ENCODE assay signal across 8 mouse cellular contexts in genomic region chr8:105290554-105291314, GRCm38 (mm10). TPM values are rescaled to one million over a fixed set of nuclear protein-coding genes. Genes with fewer than 3 reads are reported as not detected.
DNase-seq lines count a peak whose midpoint lies in the region; ATAC-seq and TF ChIP-seq lines count a peak whose summit lies in the region.

No protein-coding gene starts in this region.

- no peaks in the 10 kb centered on the region for H3K9me3 ChIP-seq in MEL (replicated peaks; ENCODE audit: insufficient read depth, low read length)
- H3K9me3 ChIP-seq in forebrain, embryonic 16.5 days (ENCODE audit: control insufficient read depth, low read length) = no peaks in the 10 kb centered on the region
- no peaks in the 10 kb centered on the region for H3K9me3 ChIP-seq in hindbrain, embryonic 11.5 days (ENCODE audit: control insufficient read depth, low read length)

- no peak for TF ChIP-seq POLR2A in MEL (IDR thresholded peaks at IDR 0.05; ENCODE audit: control insufficient read depth in 1 of 2, insufficient read depth in 1 of 2, low read depth in 1 of 2, low read length in 2 of 2, poor library complexity in 1 of 2)

- WGBS in forebrain, embryonic 16.5 days = 4% methylated on average over 31 of the region's 31 CpGs
- 4% methylated on average over 31 of the region's 31 CpGs for WGBS in hindbrain, embryonic 11.5 days

- TF ChIP-seq EP300 in MEL (IDR thresholded peaks at IDR 0.05; ENCODE audit: low read depth in 1 of 2, low read length in 2 of 2) = 0 out of 4 replicates have a peak, but pooled peaks of 1 of the 2 experiments have one; percentile 25

- no peak overlapping the region for H3K4me3 ChIP-seq in MEL (ENCODE audit: control insufficient read depth in 1 of 2, insufficient read depth in 1 of 2, low read depth in 2 of 2, low read length in 2 of 2)
- peak overlapping the region; percentile 61 for H3K4me3 ChIP-seq in forebrain, embryonic 16.5 days (replicated peaks; ENCODE audit: low read length)
- peak overlapping the region; percentile 51 for H3K4me3 ChIP-seq in hindbrain, embryonic 11.5 days (ENCODE audit: low read depth, low read length)

- H3K4me2 ChIP-seq in forebrain, embryonic 16.5 days (ENCODE audit: low read length) = peak overlapping the region; percentile 84
- peak overlapping the region; percentile 72 for H3K4me2 ChIP-seq in hindbrain, embryonic 11.5 days (replicated peaks; ENCODE audit: low read depth, low read length)

- DNase-seq in MEL (ENCODE audit: low read depth, low spot score) = peak; percentile 92
- DNase-seq in cerebellum, adult 11-12 months = peak; percentile 86
- DNase-seq in hindbrain, embryonic 11.5 days (ENCODE audit: low spot score) = peak; percentile 95
- peak; percentile 74 for DNase-seq in layer of hippocampus, adult 9-11 months
- peak; percentile 96 for DNase-seq in lung, postnatal 36 days
- peak; percentile 95 for DNase-seq in retina, embryonic 14.5 days (ENCODE audit: low spot score)
- DNase-seq in urinary bladder, adult 18-20 months (ENCODE audit: low spot score in 2 of 2) = peak; percentile 79 to 89

- H3K9ac ChIP-seq in MEL (ENCODE audit: control insufficient read depth, low read depth, low read length, poor library complexity, severe bottlenecking) = no peak overlapping the region
- peak overlapping the region; percentile 59 for H3K9ac ChIP-seq in forebrain, embryonic 16.5 days (replicated peaks; ENCODE audit: low read depth, low read length)
- H3K9ac ChIP-seq in hindbrain, embryonic 11.5 days (ENCODE audit: low read depth, low read length) = peak overlapping the region; percentile 23; the same call in 1 of the 2 replicates

- peak; percentile 73 for TF ChIP-seq RAD21 in MEL (IDR thresholded peaks at IDR 0.05; ENCODE audit: low read depth, low read length)

- H3K36me3 ChIP-seq in MEL (ENCODE audit: control insufficient read depth in 1 of 2, insufficient read depth in 2 of 2, low read length in 2 of 2) = no peaks in the 10 kb centered on the region; a peak in 1 of 4 replicates
- H3K36me3 ChIP-seq in forebrain, embryonic 16.5 days (ENCODE audit: control insufficient read depth, insufficient read depth) = no peaks in the 10 kb centered on the region
- no peaks in the 10 kb centered on the region for H3K36me3 ChIP-seq in hindbrain, embryonic 11.5 days (ENCODE audit: control insufficient read depth, insufficient read depth, low read length)

- H3K27ac ChIP-seq in MEL (ENCODE audit: control insufficient read depth, low read depth, low read length) = no peak overlapping the region
- no peak overlapping the region for H3K27ac ChIP-seq in forebrain, embryonic 16.5 days (ENCODE audit: low read length)
- no peak overlapping the region for H3K27ac ChIP-seq in hindbrain, embryonic 11.5 days (ENCODE audit: low read depth, low read length)

- no peak for ATAC-seq in forebrain, embryonic 16.5 days
- ATAC-seq in hindbrain, embryonic 11.5 days (ENCODE audit: low FRiP score) = no peak

- peaks cover 4 to 13% of the 10 kb centered on the region in 2 experiments; a peak in 3 of 4 replicates for H3K4me1 ChIP-seq in MEL (ENCODE audit: control insufficient read depth in 1 of 2, insufficient read depth in 2 of 2, low read length in 2 of 2)
- peaks cover 44% of the 10 kb centered on the region for H3K4me1 ChIP-seq in forebrain, embryonic 16.5 days (replicated peaks; ENCODE audit: control insufficient read depth, insufficient read depth, low read length)
- peaks cover 16% of the 10 kb centered on the region; the same call in 1 of the 2 replicates for H3K4me1 ChIP-seq in hindbrain, embryonic 11.5 days (replicated peaks; ENCODE audit: control insufficient read depth, insufficient read depth, low read length)

- TF ChIP-seq CTCF in MEL (IDR thresholded peaks at IDR 0.05 in 2 of 3, conservative IDR thresholded peaks at IDR 0.05 in 1 of 3; ENCODE audit: control insufficient read depth in 1 of 3, insufficient read depth in 1 of 3, low read depth in 2 of 3, low read length in 3 of 3, poor library complexity in 1 of 3, severe bottlenecking in 1 of 3) = peak; percentile 81 to 98 (median 95)

- peaks cover 3% of the 10 kb centered on the region for H3K79me2 ChIP-seq in MEL (ENCODE audit: control insufficient read depth, insufficient read depth, low read length, poor library complexity)

- no peaks in the 10 kb centered on the region for H3K27me3 ChIP-seq in MEL (ENCODE audit: control insufficient read depth in 1 of 2, insufficient read depth in 2 of 2, low read length in 2 of 2)
- no peaks in the 10 kb centered on the region for H3K27me3 ChIP-seq in forebrain, embryonic 16.5 days (replicated peaks; ENCODE audit: control insufficient read depth, insufficient read depth, low read length)
- peaks cover 11% of the 10 kb centered on the region for H3K27me3 ChIP-seq in hindbrain, embryonic 11.5 days (ENCODE audit: control insufficient read depth, insufficient read depth, low read length)

TF ChIP-seq in MEL, 35 proteins besides CTCF, POLR2A, EP300 and RAD21 (continues in another document):
- TF ChIP-seq CHD1 (IDR thresholded peaks at IDR 0.05; ENCODE audit: low read depth, low read length) (no peak), SIN3A (IDR thresholded peaks at IDR 0.05; ENCODE audit: low read length) (peak; percentile 99), MAFK (IDR thresholded peaks at IDR 0.05; ENCODE audit: borderline replicate concordance, low read depth, low read length) (no peak), KAT2A (conservative IDR thresholded peaks at IDR 0.05; ENCODE audit: low read depth, low read length) (no peak), MAX (IDR thresholded peaks at IDR 0.05; ENCODE audit: low read length) (peak; percentile 79), MYB (IDR thresholded peaks at IDR 0.05; ENCODE audit: low read depth, low read length) (no peak), E2F4 (IDR thresholded peaks at IDR 0.05; ENCODE audit: borderline replicate concordance, low read depth, low read length) (no peak), MEF2A (IDR thresholded peaks at IDR 0.05; ENCODE audit: extremely low read depth, insufficient replicate concordance, low read depth, low read length, poor library complexity, severe bottlenecking) (no peak), ETS1 (IDR thresholded peaks at IDR 0.05; ENCODE audit: low read depth, low read length) (no peak), MXI1 (IDR thresholded peaks at IDR 0.05; ENCODE audit: low read depth, low read length) (peak; percentile 98), NELFE (IDR thresholded peaks at IDR 0.05; ENCODE audit: low read depth, low read length) (no peak), USF1 (IDR thresholded peaks at IDR 0.05; ENCODE audit: low read depth, low read length) (no peak), TBP (IDR thresholded peaks at IDR 0.05; ENCODE audit: low read depth, low read length) (no peak), BHLHE40 (IDR thresholded peaks at IDR 0.05; ENCODE audit: borderline replicate concordance, low read depth, low read length) (peak; percentile 53; the same call in 1 of the 2 replicates), GABPA (IDR thresholded peaks at IDR 0.05; ENCODE audit: low read depth, low read length) (no peak), TAL1 (IDR thresholded peaks at IDR 0.05; ENCODE audit: low read length) (no peak), UBTF (IDR thresholded peaks at IDR 0.05; ENCODE audit: borderline replicate concordance, insufficient read depth, low read depth, low read length) (no peak), ZMIZ1 (IDR thresholded peaks at IDR 0.05; ENCODE audit: low read depth, low read length) (no peak), USF2 (IDR thresholded peaks at IDR 0.05; ENCODE audit: borderline replicate concordance in 1 of 2, insufficient read depth in 1 of 2, low read depth in 1 of 2, low read length in 2 of 2) (no peak), ELF1 (IDR thresholded peaks at IDR 0.05; ENCODE audit: low read depth, low read length) (peak; percentile 57; the same call in 1 of the 2 replicates), SMC3 (IDR thresholded peaks at IDR 0.05; ENCODE audit: low read depth, low read length) (peak; percentile 97), ZC3H11A (IDR thresholded peaks at IDR 0.05; ENCODE audit: low read depth, low read length) (peak; percentile 82)

RNA-seq across cellular contexts. Expression of gene 4931428F04Rik, which starts 1.1 kb away (rescaled TPM):
- total RNA-seq in MEL (2012; rRNA removed) = 5.6 and 8.2 TPM in 2 replicates
- 10 to 100 TPM in 1 of 2 experiments, not detected in 1; 13.0 TPM for polyA plus RNA-seq in MEL (2012; ENCODE audit: insufficient read depth in 1 of 2, insufficient read length in 2 of 2, low read depth in 1 of 2, low replicate concordance in 2 of 2, missing spikeins in 1 of 2)
- polyA plus RNA-seq in forebrain, embryonic 16.5 days (2015; fragmentation: Nextera tagmentation; extraction: Ambion mirVana) = 110 and 125 TPM in 2 replicates
- polyA plus RNA-seq in hindbrain, embryonic 11.5 days (2014; fragmentation: Nextera tagmentation; extraction: Ambion mirVana) = 31.7 and 40.2 TPM in 2 replicates

RNA-seq across cellular contexts. Expression of gene Exoc3l, which starts 5.2 kb away (rescaled TPM):
- total RNA-seq in MEL (2012; rRNA removed) = 0.56 and 0.69 TPM in 2 replicates
- 1 to 10 TPM in 1 of 2 experiments, not detected in 1; 2.0 TPM for polyA plus RNA-seq in MEL (2012; ENCODE audit: insufficient read depth in 1 of 2, insufficient read length in 2 of 2, low read depth in 1 of 2, low replicate concordance in 2 of 2, missing spikeins in 1 of 2)
- polyA plus RNA-seq in forebrain, embryonic 16.5 days (2015; fragmentation: Nextera tagmentation; extraction: Ambion mirVana) = 12.5 and 12.9 TPM in 2 replicates
- 6.0 and 10.0 TPM in 2 replicates for polyA plus RNA-seq in hindbrain, embryonic 11.5 days (2014; fragmentation: Nextera tagmentation; extraction: Ambion mirVana)

RNA-seq across cellular contexts. Expression of gene E2f4, which starts 6.7 kb away (rescaled TPM):
- 95.9 and 98.5 TPM in 2 replicates for total RNA-seq in MEL (2012; rRNA removed)
- 100 to 1,000 TPM in 1 of 2 experiments, 10 to 100 TPM in 1; 97.9 to 313 TPM for polyA plus RNA-seq in MEL (2012; ENCODE audit: insufficient read depth in 1 of 2, insufficient read length in 2 of 2, low read depth in 1 of 2, low replicate concordance in 2 of 2, missing spikeins in 1 of 2)
- 44.9 and 46.8 TPM in 2 replicates for polyA plus RNA-seq in forebrain, embryonic 16.5 days (2015; fragmentation: Nextera tagmentation; extraction: Ambion mirVana)
- polyA plus RNA-seq in hindbrain, embryonic 11.5 days (2014; fragmentation: Nextera tagmentation; extraction: Ambion mirVana) = 96.7 and 97.1 TPM in 2 replicates

RNA-seq across cellular contexts. Expression of gene Elmo3, which starts 14.7 kb away (rescaled TPM):
- total RNA-seq in MEL (2012; rRNA removed) = 1.0 and 1.3 TPM in 2 replicates
- polyA plus RNA-seq in MEL (2012; ENCODE audit: insufficient read depth in 1 of 2, insufficient read length in 2 of 2, low read depth in 1 of 2, low replicate concordance in 2 of 2, missing spikeins in 1 of 2) = 1 to 10 TPM in 1 of 2 experiments, not detected in 1; 2.9 TPM
- polyA plus RNA-seq in forebrain, embryonic 16.5 days (2015; fragmentation: Nextera tagmentation; extraction: Ambion mirVana) = 0.76 and 1.3 TPM in 2 replicates
- polyA plus RNA-seq in hindbrain, embryonic 11.5 days (2014; fragmentation: Nextera tagmentation; extraction: Ambion mirVana) = 1.7 and 2.6 TPM in 2 replicates

RNA-seq across cellular contexts. Expression of gene Nol3, which starts 14.8 kb away (rescaled TPM):
- total RNA-seq in MEL (2012; rRNA removed) = 0.69 and 0.89 TPM in 2 replicates
- polyA plus RNA-seq in MEL (2012; ENCODE audit: insufficient read depth in 1 of 2, insufficient read length in 2 of 2, low read depth in 1 of 2, low replicate concordance in 2 of 2, missing spikeins in 1 of 2) = under 1 TPM in 1 of 2 experiments, not detected in 1; 0.63 TPM
- 1.5 and 2.8 TPM in 2 replicates for polyA plus RNA-seq in forebrain, embryonic 16.5 days (2015; fragmentation: Nextera tagmentation; extraction: Ambion mirVana)
- polyA plus RNA-seq in hindbrain, embryonic 11.5 days (2014; fragmentation: Nextera tagmentation; extraction: Ambion mirVana) = 2.7 and 3.1 TPM in 2 replicates

Comparison
In these comparisons a context has a peak if more than half of its experiments do, and no peak if none do; other contexts are left out.
1. H3K4me3 ChIP-seq: peak in forebrain, embryonic 16.5 days (single experiment) and hindbrain, embryonic 11.5 days (single experiment); none in MEL (0 of 2).
2. Peak in every context shown above with its lines, with median percentiles within 50 percentile points of each other: DNase-seq.